Mouse (Mus musculus) lung, postnatal 0 days (tissue): Measurements from ENCODE around the gene Rgs3. TPM values are rescaled to one million over a fixed set of nuclear protein-coding genes. Genes with fewer than 3 reads are reported as not detected.

ENCODE experiments used
- ATAC-seq: fragments of 200-750 bp; cut with Nextera tagmentation; 2 replicates; pipeline ENCODE4 v1.8.0; 2017; ENCODE audit warnings: moderate library complexity
- DNase-seq: peaks from one replicate; pipeline ENCODE4 v3.0.0-alpha.2; 2016; ENCODE audit warnings: low spot score
- H3K27ac ChIP-seq: fragments of 300-500 bp; sonication (generic); 2 replicates; pipeline ENCODE4 v1.5.1; 2014; ENCODE audit warnings: antibody characterized with exemption, mild to moderate bottlenecking, low read length, mixed read lengths
- H3K27me3 ChIP-seq: fragments of 300-500 bp; sonication (generic); replicated peaks from 2 replicates; pipeline ENCODE4 v1.6.1; 2014; ENCODE audit warnings: low read length, mixed read lengths; ENCODE audit not compliant: insufficient read depth
- H3K36me3 ChIP-seq: fragments of 300-500 bp; sonication (generic); 2 replicates; pipeline ENCODE4 v1.6.1; 2014; ENCODE audit warnings: low read length, mixed read lengths; ENCODE audit not compliant: insufficient read depth
- H3K4me1 ChIP-seq: fragments of 300-500 bp; sonication (generic); 2 replicates; pipeline ENCODE4 v1.6.1; 2014; ENCODE audit warnings: antibody characterized with exemption, low read depth, low read length, mixed read lengths; ENCODE audit not compliant: insufficient read depth
- H3K4me2 ChIP-seq: fragments of 300-500 bp; sonication (generic); replicated peaks from 2 replicates; pipeline ENCODE4 v1.6.1; 2014; ENCODE audit warnings: low read depth, mild to moderate bottlenecking, low read length, moderate library complexity, mixed read lengths
- H3K4me3 ChIP-seq: fragments of 300-500 bp; sonication (generic); 2 replicates; pipeline ENCODE4 v1.5.1; 2014; ENCODE audit warnings: low read depth, low read length
- H3K9ac ChIP-seq: fragments of 300-500 bp; sonication (generic); replicated peaks from 2 replicates; pipeline ENCODE4 v1.6.1; 2014; ENCODE audit warnings: low read depth, mild to moderate bottlenecking
- H3K9me3 ChIP-seq: fragments of 300-500 bp; sonication (generic); 2 replicates; pipeline ENCODE4 v1.6.1; 2016; ENCODE audit warnings: low read length, mixed read lengths
- CTCF ChIP-seq: IDR thresholded peaks from 2 replicates; pipeline ENCODE4 v1.5.1; 2016; ENCODE audit warnings: antibody characterized with exemption, mild to moderate bottlenecking
- EP300 ChIP-seq: IDR thresholded peaks from 2 replicates; pipeline ENCODE4 v1.6.1; 2016; ENCODE audit warnings: antibody characterized with exemption, mild to moderate bottlenecking, control low read depth
- WGBS: fragments of 180-500 bp; shearing (Covaris S2); extraction: QIAGEN DNeasy Blood & Tissue Kit; methylation state at CpG from one replicate; pipeline ENCODE4 v1.1.7; 2014; 5-methylcytosine and 5-hydroxymethylcytosine counted together
- polyA plus RNA-seq: library from polyadenylated mRNA; unstranded; fragments of >200 nt; fragmentation: Nextera tagmentation; extraction: Ambion mirVana; gene quantifications from 2 replicates; pipeline ENCODE4 v1.2.1, GENCODE M21; 2015

The Rgs3 gene
- polyA plus RNA-seq, 1 experiment from 2014 or later, result 63.7 TPM

GRCm38 (mm10) chr4:62516579-62516978 is 43.1 kb upstream of the Rgs3 start:
- peak; percentile 12 for ATAC-seq
- no peak overlapping the region for H3K9ac ChIP-seq
- H3K4me3 ChIP-seq, result no peak overlapping the region
- TF ChIP-seq CTCF (no peak), EP300 (no peak)
- no peaks in the 10 kb centered on the region for H3K9me3 ChIP-seq
- H3K36me3 ChIP-seq, result peaks cover 14% of the 10 kb centered on the region; the same call in 1 of the 2 replicates
- peak overlapping the region; percentile 89 for H3K27ac ChIP-seq
- peaks cover 22% of the 10 kb centered on the region for H3K4me1 ChIP-seq
- H3K4me2 ChIP-seq, result 0 out of 2 replicates have a peak overlapping the region, but pooled peaks have one; percentile 25
- H3K27me3 ChIP-seq, result no peaks in the 10 kb centered on the region
- DNase-seq, result peak; percentile 45
- WGBS, result 31% methylated on average over 1 of the region's 1 CpGs

- peak overlapping the region; percentile 89 for H3K27ac ChIP-seq
- DNase-seq (peak; percentile 83), ATAC-seq (peak; percentile 43)
- no peaks in the 10 kb centered on the region for H3K27me3 ChIP-seq
- peaks cover 22% of the 10 kb centered on the region for H3K4me1 ChIP-seq
- no peak overlapping the region for H3K4me3 ChIP-seq
- peaks cover 13% of the 10 kb centered on the region; the same call in 1 of the 2 replicates for H3K36me3 ChIP-seq
- H3K9me3 ChIP-seq, result no peaks in the 10 kb centered on the region
- peak overlapping the region; percentile 27; the same call in 1 of the 2 replicates for H3K4me2 ChIP-seq
- no peak for TF ChIP-seq CTCF
- TF ChIP-seq EP300, result peak; percentile 65; the same call in 1 of the 2 replicates
- WGBS, result 55% methylated on average over 8 of the region's 8 CpGs
- H3K9ac ChIP-seq, result no peak overlapping the region
Observed at GRCm38 (mm10) chr4:62517046-62517445, 42.6 kb upstream of the Rgs3 start.

DNA sequence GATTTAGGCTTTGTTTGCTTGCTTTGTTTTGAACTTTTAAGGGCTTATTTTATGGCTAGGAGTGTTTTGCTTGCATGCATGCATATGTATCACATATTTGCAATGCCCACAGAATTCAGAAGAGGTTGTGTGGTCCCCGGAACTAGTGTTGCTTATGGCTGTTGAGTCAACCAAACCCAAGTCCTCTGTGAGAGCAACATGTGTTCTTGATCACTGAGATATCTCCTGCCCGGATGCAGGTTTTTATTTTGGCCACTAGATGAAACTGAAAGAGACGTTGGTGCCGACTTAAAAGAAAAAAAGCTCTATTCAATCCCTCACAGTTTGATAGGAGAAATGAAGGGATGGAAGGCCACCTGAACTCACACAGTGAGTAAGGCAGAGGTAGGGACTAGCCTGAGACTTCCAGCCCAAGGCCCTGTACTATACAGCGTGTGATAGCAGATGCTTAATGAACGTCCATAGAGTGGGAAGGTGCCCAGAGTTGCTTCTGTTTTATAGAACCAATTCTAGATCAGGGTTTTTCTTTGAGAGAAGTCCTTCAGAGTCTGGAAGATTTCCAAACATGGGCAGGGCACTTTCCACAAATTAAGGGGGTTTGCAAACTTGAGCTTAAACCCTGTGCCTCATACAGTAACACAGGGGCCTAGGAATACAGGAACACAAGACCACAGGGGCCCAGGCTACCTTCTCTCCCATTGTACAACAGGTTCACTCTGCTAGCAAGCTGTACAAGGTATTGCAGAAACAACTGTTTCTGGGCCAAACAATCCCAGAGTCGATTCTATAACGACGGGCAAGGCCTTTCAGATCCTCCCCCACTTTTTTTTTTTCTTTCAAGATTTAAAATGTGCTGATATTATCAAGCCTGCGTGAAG is 41.9 kb upstream of the Rgs3 start:
- Histone ChIP-seq H3K27me3 (no peaks in the 10 kb centered on the region), H3K36me3 (peaks cover 10% of the 10 kb centered on the region; the same call in 1 of the 2 replicates), H3K4me1 (peaks cover 22% of the 10 kb centered on the region), H3K4me3 (0 out of 2 replicates have a peak overlapping the region, but pooled peaks have one; percentile 78), H3K27ac (peak overlapping the region; percentile 89), H3K9ac (no peak overlapping the region; the same call in 1 of the 2 replicates), H3K4me2 (peak overlapping the region; percentile 66), H3K9me3 (no peaks in the 10 kb centered on the region)
- ATAC-seq (no peak), DNase-seq (no peak)
- WGBS, result 47% methylated on average over 10 of the region's 10 CpGs
- TF ChIP-seq EP300, result no peak
- TF ChIP-seq CTCF, result no peak

GRCm38 (mm10) chr4:62518416-62519121 is 41.1 kb upstream of the Rgs3 start:
- Histone ChIP-seq H3K4me1 (peaks cover 22% of the 10 kb centered on the region), H3K27ac (peak overlapping the region; percentile 89), H3K4me3 (peak overlapping the region; percentile 78), H3K9me3 (no peaks in the 10 kb centered on the region), H3K36me3 (0 out of 2 replicates have a peak, but pooled peaks cover 2% of the 10 kb centered on the region), H3K9ac (peak overlapping the region; percentile 62; the same call in 1 of the 2 replicates), H3K27me3 (no peaks in the 10 kb centered on the region), H3K4me2 (peak overlapping the region; percentile 66)
- 29% methylated on average over 13 of the region's 13 CpGs for WGBS
- ATAC-seq (peak; percentile 40), DNase-seq (peak; percentile 61)
- TF ChIP-seq EP300 (no peak), CTCF (no peak)

- peak; percentile 34 for ATAC-seq
- H3K27me3 ChIP-seq, result no peaks in the 10 kb centered on the region
- H3K9ac ChIP-seq, result peak overlapping the region; percentile 62
- no peak for TF ChIP-seq EP300
- no peak for TF ChIP-seq CTCF
- H3K36me3 ChIP-seq, result no peaks in the 10 kb centered on the region
- WGBS, result 2% methylated on average over 23 of the region's 26 CpGs
- no peak for DNase-seq
- H3K27ac ChIP-seq, result peak overlapping the region; percentile 89
- peaks cover 24% of the 10 kb centered on the region for H3K4me1 ChIP-seq
- no peaks in the 10 kb centered on the region for H3K9me3 ChIP-seq
- peak overlapping the region; percentile 78 for H3K4me3 ChIP-seq
- peak overlapping the region; percentile 66 for H3K4me2 ChIP-seq
Observed at GRCm38 (mm10) chr4:62519122-62519848, 40.4 kb upstream of the Rgs3 start.
